Mouse (Mus musculus): Measurements from ENCODE around the gene Znrf1. TPM values are rescaled to one million over a fixed set of nuclear protein-coding genes. Genes with fewer than 3 reads are reported as not detected.
A peak's percentile ranks its signal among the peaks of the same experiment; 100 is the strongest.

The Znrf1 gene
- polyA plus RNA-seq, 1 experiment from 2014 or later: 4.8 TPM

DNA sequence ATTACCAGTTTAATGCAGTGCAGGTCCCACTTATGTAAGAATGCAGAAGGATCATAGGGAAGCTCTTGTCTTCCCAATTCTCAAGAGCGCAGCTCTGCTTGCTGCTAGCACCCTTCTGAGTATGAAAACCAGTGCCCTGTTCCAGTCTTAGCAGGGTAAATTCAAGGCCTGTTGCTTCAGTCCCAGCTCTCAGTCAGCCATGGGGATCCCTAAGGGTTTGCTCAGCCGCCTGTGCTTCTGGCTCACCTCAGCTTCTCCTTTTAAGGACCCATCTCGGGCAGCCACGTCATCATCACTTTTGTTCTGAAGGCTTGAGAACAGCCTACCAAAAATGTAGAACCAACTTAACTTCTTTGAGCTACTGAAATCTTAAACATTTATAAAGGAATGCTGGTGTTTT, 25.9 kb downstream of the Znrf1 start:
- WGBS (ENCODE audit: insufficient replicate concordance): 69% methylated on average over 4 of the region's 4 CpGs
- no peak overlapping the region for H3K9ac ChIP-seq (ENCODE audit: low read depth, low read length)
- H3K9me3 ChIP-seq (replicated peaks; ENCODE audit: control insufficient read depth, low read length): no peaks in the 10 kb centered on the region
- 0 out of 2 replicates have a peak overlapping the region, but pooled peaks have one; percentile 1 for H3K27ac ChIP-seq (ENCODE audit: low read length)
- no peak overlapping the region for H3K4me2 ChIP-seq (ENCODE audit: low read depth, low read length)
- H3K4me1 ChIP-seq (ENCODE audit: control insufficient read depth, low read depth, low read length): peaks cover 18% of the 10 kb centered on the region
- H3K36me3 ChIP-seq (ENCODE audit: control insufficient read depth, insufficient read depth): no peaks in the 10 kb centered on the region
- no peak for ATAC-seq (ENCODE audit: low read depth)
- no peaks in the 10 kb centered on the region for H3K27me3 ChIP-seq (ENCODE audit: control insufficient read depth, insufficient read depth, low read depth, low read length)
- no peak overlapping the region for H3K4me3 ChIP-seq (ENCODE audit: low read depth, low read length)

DNA sequence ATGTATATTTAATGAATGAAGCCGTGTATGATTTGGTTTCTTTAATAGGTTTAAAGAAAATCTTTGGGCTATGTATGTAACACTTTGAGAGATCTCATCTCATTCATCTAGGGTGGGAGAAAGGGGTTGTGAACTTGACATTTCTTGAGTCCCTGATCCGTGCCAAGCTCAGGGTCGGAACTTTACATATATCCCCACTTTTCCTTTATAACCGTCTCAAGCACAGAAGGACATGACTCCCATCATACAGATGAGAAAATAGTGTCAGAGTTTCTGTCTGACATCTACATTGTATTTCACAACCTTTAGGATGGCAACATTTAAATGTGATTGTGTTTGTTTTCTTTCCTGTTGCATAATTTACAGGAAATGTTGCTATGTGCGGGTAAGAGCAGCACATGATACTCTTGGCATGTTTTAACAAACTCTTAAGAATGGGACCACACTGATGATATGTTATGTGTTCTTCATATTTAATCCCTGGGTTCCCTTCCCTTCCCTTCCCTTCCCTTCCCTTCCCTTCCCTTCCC, 26.4 kb downstream of the Znrf1 start:
- Histone ChIP-seq H3K9me3 (replicated peaks; ENCODE audit: control insufficient read depth, low read length) (no peaks in the 10 kb centered on the region), H3K4me3 (ENCODE audit: low read depth, low read length) (no peak overlapping the region), H3K27me3 (ENCODE audit: control insufficient read depth, insufficient read depth, low read depth, low read length) (no peaks in the 10 kb centered on the region), H3K9ac (ENCODE audit: low read depth, low read length) (no peak overlapping the region), H3K36me3 (ENCODE audit: control insufficient read depth, insufficient read depth) (no peaks in the 10 kb centered on the region), H3K4me2 (ENCODE audit: low read depth, low read length) (no peak overlapping the region), H3K4me1 (ENCODE audit: control insufficient read depth, low read depth, low read length) (peaks cover 18% of the 10 kb centered on the region), H3K27ac (ENCODE audit: low read length) (no peak overlapping the region)
- WGBS (ENCODE audit: insufficient replicate concordance): 71% methylated on average over 5 of the region's 5 CpGs
- ATAC-seq (ENCODE audit: low read depth): no peak

DNA sequence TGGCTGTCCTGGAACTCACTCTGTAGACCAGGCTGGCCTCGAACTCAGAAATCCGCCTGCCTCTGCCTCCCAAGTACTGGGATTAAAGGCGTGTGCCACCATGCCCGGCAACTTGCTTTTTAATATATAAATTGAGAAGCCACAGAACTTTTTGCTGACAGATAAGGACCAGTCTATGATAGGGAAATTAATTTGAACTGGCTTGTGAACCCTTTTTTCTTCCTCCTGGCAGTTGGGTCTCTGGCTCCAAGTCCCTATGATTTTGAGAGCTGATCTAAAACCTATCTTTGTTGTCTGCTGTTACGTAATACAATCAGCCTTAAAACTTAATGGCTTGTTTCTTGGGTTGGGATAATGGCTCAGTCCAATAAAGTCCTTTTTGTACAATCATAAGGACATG, 27.2 kb downstream of the Znrf1 start:
- 59% methylated on average over 5 of the region's 5 CpGs for WGBS (ENCODE audit: insufficient replicate concordance)

DNA sequence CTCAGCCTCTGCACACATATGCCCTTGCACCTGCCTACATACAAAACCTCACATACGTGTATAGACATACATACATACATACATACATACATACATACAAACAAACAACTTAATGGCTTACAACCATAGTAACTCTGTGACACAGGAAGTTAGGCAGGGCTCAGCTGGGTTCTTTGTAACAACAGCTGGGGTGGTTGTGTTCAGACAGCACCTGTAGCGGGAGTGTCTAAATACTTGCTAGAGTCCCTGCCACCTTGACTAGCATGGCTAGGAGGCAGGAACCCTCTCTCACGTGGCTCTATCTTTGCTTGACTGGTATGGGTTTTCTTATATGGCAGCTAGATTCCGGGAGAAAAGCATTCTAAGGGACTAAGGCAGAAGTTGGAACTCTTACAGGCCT, 27.8 kb downstream of the Znrf1 start:
- Histone ChIP-seq H3K9ac (ENCODE audit: low read depth, low read length) (no peak overlapping the region), H3K27ac (ENCODE audit: low read length) (no peak overlapping the region), H3K4me2 (ENCODE audit: low read depth, low read length) (no peak overlapping the region), H3K36me3 (ENCODE audit: control insufficient read depth, insufficient read depth) (no peaks in the 10 kb centered on the region), H3K9me3 (replicated peaks; ENCODE audit: control insufficient read depth, low read length) (no peaks in the 10 kb centered on the region), H3K4me1 (ENCODE audit: control insufficient read depth, low read depth, low read length) (peaks cover 28% of the 10 kb centered on the region), H3K27me3 (ENCODE audit: control insufficient read depth, insufficient read depth, low read depth, low read length) (no peaks in the 10 kb centered on the region), H3K4me3 (ENCODE audit: low read depth, low read length) (no peak overlapping the region)
- ATAC-seq (ENCODE audit: low read depth): no peak
- WGBS (ENCODE audit: insufficient replicate concordance): 67% methylated on average over 4 of the region's 4 CpGs

More for the DNA sequence above, 27.2 kb downstream of the Znrf1 start:
- Histone ChIP-seq H3K4me1 (ENCODE audit: control insufficient read depth, low read depth, low read length) (peaks cover 25% of the 10 kb centered on the region), H3K4me3 (ENCODE audit: low read depth, low read length) (no peak overlapping the region), H3K27me3 (ENCODE audit: control insufficient read depth, insufficient read depth, low read depth, low read length) (no peaks in the 10 kb centered on the region), H3K9me3 (replicated peaks; ENCODE audit: control insufficient read depth, low read length) (no peaks in the 10 kb centered on the region), H3K9ac (ENCODE audit: low read depth, low read length) (no peak overlapping the region), H3K4me2 (ENCODE audit: low read depth, low read length) (no peak overlapping the region), H3K27ac (ENCODE audit: low read length) (no peak overlapping the region), H3K36me3 (ENCODE audit: control insufficient read depth, insufficient read depth) (no peaks in the 10 kb centered on the region)
- no peak for ATAC-seq (ENCODE audit: low read depth)

DNA sequence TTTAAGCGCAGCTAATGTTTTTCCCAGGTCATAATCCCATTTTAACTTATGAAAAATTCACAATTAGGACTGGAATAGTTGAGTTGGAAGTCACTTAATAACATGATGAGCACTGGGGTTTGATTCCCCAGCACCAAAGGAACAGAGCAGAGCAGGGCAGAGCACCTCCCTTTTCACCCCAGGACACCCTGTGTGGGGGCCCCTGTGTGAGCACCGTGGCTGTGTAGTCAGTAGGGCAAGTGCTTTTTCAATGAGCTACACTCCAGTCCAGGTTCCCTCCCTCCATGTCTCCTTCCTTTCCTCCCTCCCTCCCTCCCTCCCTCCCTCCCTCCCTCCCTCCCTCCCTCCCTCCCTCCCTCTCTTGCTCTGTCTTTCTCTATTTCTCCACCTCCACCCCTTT, 28.2 kb downstream of the Znrf1 start:
- H3K27me3 ChIP-seq (ENCODE audit: control insufficient read depth, insufficient read depth, low read depth, low read length): no peaks in the 10 kb centered on the region
- peaks cover 28% of the 10 kb centered on the region for H3K4me1 ChIP-seq (ENCODE audit: control insufficient read depth, low read depth, low read length)
- H3K36me3 ChIP-seq (ENCODE audit: control insufficient read depth, insufficient read depth): no peaks in the 10 kb centered on the region
- H3K4me3 ChIP-seq (ENCODE audit: low read depth, low read length): no peak overlapping the region
- H3K27ac ChIP-seq (ENCODE audit: low read length): no peak overlapping the region
- no peak overlapping the region for H3K4me2 ChIP-seq (ENCODE audit: low read depth, low read length)
- ATAC-seq (ENCODE audit: low read depth): no peak
- WGBS (ENCODE audit: insufficient replicate concordance): 48% methylated on average over 2 of the region's 2 CpGs
- no peak overlapping the region for H3K9ac ChIP-seq (ENCODE audit: low read depth, low read length)
- no peaks in the 10 kb centered on the region for H3K9me3 ChIP-seq (replicated peaks; ENCODE audit: control insufficient read depth, low read length)

DNA sequence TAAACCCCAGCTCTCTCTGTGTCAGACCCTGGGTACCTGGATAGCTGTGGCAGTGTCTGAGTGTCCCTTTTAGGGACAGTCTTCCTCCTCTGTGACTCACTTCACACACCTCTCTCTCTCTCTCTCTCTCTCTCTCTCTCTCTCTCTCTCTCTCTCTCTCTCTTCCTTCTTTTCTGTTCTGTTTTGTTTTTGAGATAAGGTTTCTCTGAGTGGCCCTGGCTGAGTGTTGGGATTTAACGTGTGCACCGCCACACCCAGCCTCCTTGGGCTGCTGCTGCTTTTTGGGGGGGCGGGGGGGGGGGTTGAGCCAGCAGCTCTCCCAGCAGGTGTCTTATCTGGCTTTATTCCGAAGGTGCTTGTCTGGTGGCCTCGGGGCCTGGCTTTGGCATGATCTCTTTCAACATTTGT, 29.9 kb downstream of the Znrf1 start:
- no peaks in the 10 kb centered on the region for H3K36me3 ChIP-seq (ENCODE audit: control insufficient read depth, insufficient read depth)
- no peak overlapping the region for H3K9ac ChIP-seq (ENCODE audit: low read depth, low read length)
- peaks cover 32% of the 10 kb centered on the region for H3K4me1 ChIP-seq (ENCODE audit: control insufficient read depth, low read depth, low read length)
- H3K27ac ChIP-seq (ENCODE audit: low read length): no peak overlapping the region
- no peaks in the 10 kb centered on the region for H3K9me3 ChIP-seq (replicated peaks; ENCODE audit: control insufficient read depth, low read length)
- WGBS (ENCODE audit: insufficient replicate concordance): 13% methylated on average over 5 of the region's 5 CpGs
- H3K27me3 ChIP-seq (ENCODE audit: control insufficient read depth, insufficient read depth, low read depth, low read length): no peaks in the 10 kb centered on the region
- peak; percentile 66 for ATAC-seq (ENCODE audit: low read depth)
- H3K4me3 ChIP-seq (ENCODE audit: low read depth, low read length): no peak overlapping the region
- H3K4me2 ChIP-seq (ENCODE audit: low read depth, low read length): no peak overlapping the region

DNA sequence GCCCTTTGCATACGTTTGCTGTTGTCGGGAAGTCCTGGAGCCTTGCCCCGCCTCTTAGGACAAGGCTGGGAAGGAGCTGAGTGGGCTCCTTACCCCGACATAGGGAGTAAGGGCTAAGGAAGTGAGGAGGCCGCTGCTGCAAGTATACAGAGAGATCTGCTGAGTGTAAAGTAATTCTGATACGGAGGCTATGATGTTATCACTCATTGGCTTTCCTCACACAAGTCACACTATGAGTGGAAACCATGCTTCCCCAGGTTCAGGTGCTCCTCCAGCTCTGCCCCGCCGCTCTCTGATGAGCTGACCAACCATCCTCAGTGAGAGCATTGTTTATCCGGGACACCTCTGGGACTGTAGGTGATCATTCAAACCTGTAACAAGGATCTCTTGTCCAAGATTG, 30.4 kb downstream of the Znrf1 start:
- 47% methylated on average over 9 of the region's 9 CpGs for WGBS (ENCODE audit: insufficient replicate concordance)
- Histone ChIP-seq H3K9me3 (replicated peaks; ENCODE audit: control insufficient read depth, low read length) (no peaks in the 10 kb centered on the region), H3K4me2 (ENCODE audit: low read depth, low read length) (no peak overlapping the region), H3K4me1 (ENCODE audit: control insufficient read depth, low read depth, low read length) (peaks cover 32% of the 10 kb centered on the region), H3K27me3 (ENCODE audit: control insufficient read depth, insufficient read depth, low read depth, low read length) (no peaks in the 10 kb centered on the region), H3K9ac (ENCODE audit: low read depth, low read length) (no peak overlapping the region), H3K36me3 (ENCODE audit: control insufficient read depth, insufficient read depth) (no peaks in the 10 kb centered on the region), H3K27ac (ENCODE audit: low read length) (peak overlapping the region; percentile 3; the same call in 1 of the 2 replicates), H3K4me3 (ENCODE audit: low read depth, low read length) (no peak overlapping the region)
- ATAC-seq (ENCODE audit: low read depth): no peak

DNA sequence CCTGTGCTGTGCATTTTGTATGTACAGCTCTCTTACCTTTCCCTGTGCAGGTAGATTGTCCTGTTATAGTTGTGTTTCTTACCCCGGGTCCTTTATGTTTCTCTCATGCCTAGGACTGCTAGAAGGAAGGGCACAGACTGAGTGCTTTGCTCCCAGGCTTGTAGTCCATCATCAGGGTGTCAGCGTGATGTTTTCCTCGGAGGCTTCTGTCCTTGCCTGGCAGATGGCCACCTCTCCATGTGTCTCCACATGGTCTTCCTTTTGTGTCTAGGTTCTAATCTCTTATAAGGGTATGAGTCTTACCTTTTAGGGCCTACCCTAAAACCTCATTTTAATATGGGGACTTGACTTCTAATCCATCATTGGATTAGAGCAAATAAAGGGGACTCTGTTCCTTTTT, 31.7 kb downstream of the Znrf1 start:
- peaks cover 40% of the 10 kb centered on the region for H3K4me1 ChIP-seq (ENCODE audit: control insufficient read depth, low read depth, low read length)
- H3K27ac ChIP-seq (ENCODE audit: low read length): peak overlapping the region; percentile 60
- H3K36me3 ChIP-seq (ENCODE audit: control insufficient read depth, insufficient read depth): no peaks in the 10 kb centered on the region
- H3K9me3 ChIP-seq (replicated peaks; ENCODE audit: control insufficient read depth, low read length): no peaks in the 10 kb centered on the region
- ATAC-seq (ENCODE audit: low read depth): no peak
- H3K27me3 ChIP-seq (ENCODE audit: control insufficient read depth, insufficient read depth, low read depth, low read length): no peaks in the 10 kb centered on the region
- H3K4me2 ChIP-seq (ENCODE audit: low read depth, low read length): no peak overlapping the region
- no peak overlapping the region for H3K9ac ChIP-seq (ENCODE audit: low read depth, low read length)
- no peak overlapping the region for H3K4me3 ChIP-seq (ENCODE audit: low read depth, low read length)
- WGBS (ENCODE audit: insufficient replicate concordance): 60% methylated on average over 3 of the region's 3 CpGs

DNA sequence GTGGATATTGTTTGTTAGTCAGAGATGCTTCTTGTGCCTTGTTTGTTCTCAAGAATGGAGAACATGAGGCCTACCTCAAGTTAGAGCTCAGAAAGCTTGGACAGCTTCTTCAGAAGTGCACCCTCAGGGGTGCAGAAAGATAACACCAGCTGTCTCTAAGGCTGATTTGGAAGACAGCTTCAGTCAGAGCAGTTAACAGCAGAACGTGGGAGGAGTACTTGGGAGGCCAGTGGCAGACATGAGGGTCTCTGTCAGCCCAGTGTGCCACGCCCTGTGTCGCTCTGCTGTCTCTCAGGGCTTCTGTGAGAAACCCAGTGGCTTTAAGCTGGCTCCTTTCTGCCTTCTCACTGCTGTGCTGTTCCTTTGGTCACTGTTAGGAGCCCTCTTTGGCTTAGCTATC, 32.1 kb downstream of the Znrf1 start:
- no peak overlapping the region for H3K9ac ChIP-seq (ENCODE audit: low read depth, low read length)
- H3K27me3 ChIP-seq (ENCODE audit: control insufficient read depth, insufficient read depth, low read depth, low read length): no peaks in the 10 kb centered on the region
- H3K4me3 ChIP-seq (ENCODE audit: low read depth, low read length): no peak overlapping the region
- no peaks in the 10 kb centered on the region for H3K36me3 ChIP-seq (ENCODE audit: control insufficient read depth, insufficient read depth)
- peaks cover 43% of the 10 kb centered on the region for H3K4me1 ChIP-seq (ENCODE audit: control insufficient read depth, low read depth, low read length)
- peak overlapping the region; percentile 60 for H3K27ac ChIP-seq (ENCODE audit: low read length)
- ATAC-seq (ENCODE audit: low read depth): peak; percentile 76
- WGBS (ENCODE audit: insufficient replicate concordance): 29% methylated on average over 3 of the region's 3 CpGs
- H3K4me2 ChIP-seq (ENCODE audit: low read depth, low read length): no peak overlapping the region
- no peaks in the 10 kb centered on the region for H3K9me3 ChIP-seq (replicated peaks; ENCODE audit: control insufficient read depth, low read length)
